Mouse (Mus musculus) cerebellum, postnatal 36 days (tissue): ENCODE measurements around the gene Cd93.

Experiments
- DNase-seq, 2 experiments: peaks; one replicate each; pipeline ENCODE4 v3.0.0; 2021 to 2022; ENCODE audit warnings: mixed read lengths in 2 of 2

Cd93 gene

GRCm38 (mm10) chr2:148443249-148443958, at the start of gene Cd93:
Gene Cd93 (minus strand): TSS chr2:148443563.
- no peak for DNase-seq

- DNase-seq = no peak
These were observed 48.7 kb upstream of the Cd93 start for GRCm38 (mm10) chr2:148492108-148492507.

- DNase-seq = no peak
These were observed 46.8 kb upstream of the Cd93 start for GRCm38 (mm10) chr2:148490150-148490549.

- DNase-seq = no peak
These were observed 45.5 kb upstream of the Cd93 start for GRCm38 (mm10) chr2:148488885-148489284.

- no peak for DNase-seq
These were observed 42.2 kb upstream of the Cd93 start for GRCm38 (mm10) chr2:148485576-148485975.

- no peak for DNase-seq
These were observed 37.0 kb upstream of the Cd93 start for GRCm38 (mm10) chr2:148480376-148480775.

- no peak for DNase-seq
These were observed 34.9 kb upstream of the Cd93 start for GRCm38 (mm10) chr2:148478141-148478701.

GRCm38 (mm10) chr2:148477346-148477745, 34.0 kb upstream of the Cd93 start:
- no peak for DNase-seq

GRCm38 (mm10) chr2:148476576-148476975, 33.2 kb upstream of the Cd93 start:
- DNase-seq = no peak

GRCm38 (mm10) chr2:148475879-148476495, 32.6 kb upstream of the Cd93 start:
- DNase-seq = no peak

- DNase-seq = no peak
These were observed 26.2 kb upstream of the Cd93 start for GRCm38 (mm10) chr2:148469341-148470238.

- no peak for DNase-seq
These were observed 24.6 kb upstream of the Cd93 start for GRCm38 (mm10) chr2:148467921-148468440.

- DNase-seq = no peak
These were observed 12.0 kb upstream of the Cd93 start for GRCm38 (mm10) chr2:148455341-148455740.

GRCm38 (mm10) chr2:148454014-148454542, 10.7 kb upstream of the Cd93 start:
- no peak for DNase-seq

- no peak for DNase-seq
These were observed 9.7 kb upstream of the Cd93 start for GRCm38 (mm10) chr2:148453061-148453460.

GRCm38 (mm10) chr2:148451498-148451897, 8.1 kb upstream of the Cd93 start:
- DNase-seq = no peak

GRCm38 (mm10) chr2:148450616-148451015, 7.3 kb upstream of the Cd93 start:
- DNase-seq = no peak

- no peak for DNase-seq
These were observed 6.3 kb upstream of the Cd93 start for GRCm38 (mm10) chr2:148449659-148450058.

- DNase-seq = no peak
These were observed 3.1 kb upstream of the Cd93 start for GRCm38 (mm10) chr2:148446446-148446845.

GRCm38 (mm10) chr2:148445616-148446015, 2.3 kb upstream of the Cd93 start:
- no peak for DNase-seq

GRCm38 (mm10) chr2:148444472-148444871, 1.1 kb upstream of the Cd93 start:
- DNase-seq = no peak

- no peak for DNase-seq
These were observed 653 bp downstream of the Cd93 start for GRCm38 (mm10) chr2:148442710-148443109.

- DNase-seq = no peak
These were observed 1.2 kb downstream of the Cd93 start for GRCm38 (mm10) chr2:148442172-148442571.
